Mouse (Mus musculus) cerebellum, postnatal 14 days (tissue): ENCODE measurements at regions not wholly inside any gene's neighbourhood (a gene's known extent, or its start where the extent isn't known, plus 50 kb on each side); places are given as distances from the start of the nearest gene placed in this dataset.

Experiments
- DNase-seq, 2 experiments: peaks; one replicate each; pipeline ENCODE4 v3.0.0; 2021; ENCODE audit warnings: mixed read lengths in 2 of 2

GRCm38 (mm10) chr8:31314692-31315358, 2113.7 kb upstream of the 5930422O12Rik start:
- no peak for DNase-seq

GRCm38 (mm10) chr8:31315359-31315705, 2113.2 kb upstream of the 5930422O12Rik start:
- peak; percentile 27 to 35 for DNase-seq

- no peak for DNase-seq
Observed at GRCm38 (mm10) chr8:31333545-31334297, 2094.8 kb upstream of the 5930422O12Rik start.

GRCm38 (mm10) chr8:31348504-31348903, 2080.0 kb upstream of the 5930422O12Rik start:
- no peak for DNase-seq

DNA sequence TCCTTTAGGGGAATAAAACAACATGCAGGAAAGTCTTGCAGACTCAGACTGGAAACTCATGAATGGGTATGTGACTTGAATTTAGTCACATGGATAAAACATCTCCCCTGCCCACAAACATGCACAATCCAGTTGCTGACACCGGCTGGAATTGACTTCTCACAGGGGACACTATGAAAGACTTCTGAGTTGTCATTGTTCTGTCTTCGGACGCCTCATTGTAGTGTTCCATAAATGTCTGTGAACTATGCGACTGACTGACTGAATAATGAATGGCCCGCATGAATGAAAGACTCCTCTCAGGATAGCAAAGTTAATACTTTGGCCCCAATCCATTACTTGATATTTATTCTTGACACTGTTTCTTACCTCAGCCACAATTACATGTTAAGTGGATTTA, 2058.9 kb upstream of the 5930422O12Rik start:
- DNase-seq = no peak

DNA sequence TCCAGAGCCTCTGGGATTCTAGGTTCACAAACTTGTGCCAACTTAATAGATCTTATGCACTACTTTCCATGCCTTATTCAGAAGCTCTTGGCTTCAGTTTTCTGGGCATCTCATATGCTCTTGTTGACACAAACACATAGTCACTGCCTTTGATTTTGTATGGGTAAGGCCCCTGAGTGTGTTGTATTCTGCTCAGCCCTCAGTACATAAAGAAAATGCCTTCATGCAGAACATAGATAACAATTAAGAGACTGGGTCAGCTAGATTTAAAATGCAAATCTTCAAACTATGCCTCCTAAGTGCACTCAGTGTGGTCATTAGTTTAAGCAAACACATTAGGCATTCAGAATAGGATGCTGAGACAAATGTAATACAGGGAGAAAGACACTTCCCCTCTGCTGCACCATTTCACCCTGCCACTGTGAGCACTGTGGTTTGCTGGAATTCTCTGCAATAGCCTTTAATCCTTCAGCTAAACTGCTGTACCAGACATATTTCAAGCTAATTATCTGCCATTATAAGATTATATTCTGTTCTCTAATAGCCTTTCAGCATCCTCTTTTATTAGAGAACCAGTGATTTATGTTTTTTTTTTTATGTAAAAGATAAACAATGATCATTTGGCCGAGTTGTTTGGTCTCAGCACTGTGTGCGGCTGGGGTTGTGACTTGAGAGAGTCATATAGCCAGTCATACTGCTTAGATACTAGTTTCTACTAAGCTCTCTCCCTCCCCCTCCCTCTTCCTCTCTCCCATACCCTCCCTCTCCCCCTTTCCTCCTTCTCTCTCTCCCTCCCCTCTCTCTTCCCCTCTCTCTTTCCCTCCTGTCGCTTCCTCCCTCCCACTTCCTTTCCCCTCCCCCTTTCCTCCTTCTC, 2058.1 kb upstream of the 5930422O12Rik start:
- no peak for DNase-seq

DNA sequence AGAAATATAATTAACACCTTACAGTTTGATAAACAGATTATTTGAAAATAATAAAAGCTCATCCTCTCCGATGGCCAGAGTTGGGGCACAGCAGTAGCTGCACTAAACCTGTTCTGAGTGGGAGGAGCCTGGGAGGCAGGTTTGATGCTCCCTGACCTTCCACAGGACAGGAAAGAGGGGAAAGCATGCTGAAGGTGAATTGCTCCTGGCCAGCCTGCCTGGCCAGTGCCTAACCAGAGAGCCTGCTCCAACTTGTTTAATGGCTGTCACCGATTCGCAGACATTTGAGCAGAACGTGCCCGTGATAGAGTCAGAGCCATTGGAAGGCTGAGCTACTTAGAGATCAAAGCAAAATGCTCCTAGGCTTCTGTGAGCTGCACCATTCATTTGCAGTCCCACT, 2056.9 kb upstream of the 5930422O12Rik start:
- DNase-seq = no peak

DNA sequence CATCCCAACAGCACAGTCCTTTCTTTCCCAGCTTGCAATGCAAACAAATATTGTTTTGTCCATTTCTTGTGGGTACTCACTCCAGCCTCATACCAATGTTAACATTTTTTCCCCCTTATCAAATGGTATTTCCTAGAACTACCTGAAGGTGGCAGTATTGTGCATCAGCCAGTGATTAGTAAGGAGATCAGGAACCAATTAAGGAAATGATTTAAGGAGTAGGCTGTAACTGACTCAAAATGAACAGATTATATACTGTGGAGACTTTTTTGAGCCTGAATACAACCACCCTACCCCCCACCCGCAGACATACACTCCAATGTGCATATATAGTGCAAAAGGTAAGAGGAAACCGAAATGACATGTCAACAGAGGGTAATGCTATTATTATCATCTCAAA, 2056.1 kb upstream of the 5930422O12Rik start:
- peak; percentile 10 to 32 for DNase-seq

GRCm38 (mm10) chr8:31373140-31373787, 2055.2 kb upstream of the 5930422O12Rik start:
- DNase-seq = no peak

GRCm38 (mm10) chr8:31377698-31378334, 2050.7 kb upstream of the 5930422O12Rik start:
- no peak for DNase-seq

DNA sequence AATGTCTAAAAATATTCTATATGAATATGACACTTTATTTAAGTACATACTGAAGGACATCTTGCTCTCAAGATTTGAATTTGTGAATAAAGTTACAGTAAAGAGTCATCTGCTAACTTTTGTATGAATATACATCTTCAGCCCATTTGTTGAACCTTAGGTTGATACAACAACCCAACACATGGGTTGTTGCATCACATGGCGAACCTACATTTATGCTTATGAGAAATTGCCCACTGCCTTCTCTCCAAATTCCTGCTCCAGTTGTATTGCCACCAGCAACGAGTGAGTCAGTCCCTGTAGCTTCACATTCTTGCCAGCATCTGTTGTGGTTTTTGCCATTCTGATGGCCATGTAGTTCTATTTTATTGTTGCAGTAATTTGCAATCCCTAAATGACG, 2023.7 kb upstream of the 5930422O12Rik start:
- DNase-seq = no peak

- DNase-seq = no peak
Observed at GRCm38 (mm10) chr8:31422241-31422640, 2006.3 kb upstream of the 5930422O12Rik start.

GRCm38 (mm10) chr8:31427706-31428105, 2000.8 kb upstream of the 5930422O12Rik start:
- DNase-seq = no peak

- peak in 1 of 2 experiments; percentile 7 for DNase-seq
Observed at GRCm38 (mm10) chr8:31436445-31437191, 1991.9 kb upstream of the 5930422O12Rik start.

DNA sequence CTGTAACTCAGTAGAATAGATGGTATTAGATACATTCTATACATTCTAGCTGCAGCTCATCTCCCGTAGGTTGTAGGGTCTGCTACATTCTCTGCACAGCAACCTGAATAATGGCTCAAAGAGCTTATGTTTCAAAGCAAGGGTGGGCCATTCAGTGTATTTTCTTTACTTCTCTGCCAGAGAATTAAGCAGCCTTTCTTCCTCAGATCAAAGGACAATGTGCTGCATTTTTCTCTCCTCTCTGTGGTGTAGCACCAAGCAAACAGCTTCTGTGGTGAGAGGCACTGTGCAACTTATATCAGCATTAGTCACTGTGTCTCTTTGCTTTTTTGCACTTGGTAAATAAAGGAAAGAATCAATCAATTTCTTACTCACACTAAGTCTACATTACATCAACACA, 1983.7 kb upstream of the 5930422O12Rik start:
- no peak for DNase-seq

- DNase-seq = no peak
Observed at GRCm38 (mm10) chr8:31447984-31448383, 1980.5 kb upstream of the 5930422O12Rik start.

GRCm38 (mm10) chr8:31454736-31455391, 1973.6 kb upstream of the 5930422O12Rik start:
- DNase-seq = peak; percentile 5 to 20

DNA sequence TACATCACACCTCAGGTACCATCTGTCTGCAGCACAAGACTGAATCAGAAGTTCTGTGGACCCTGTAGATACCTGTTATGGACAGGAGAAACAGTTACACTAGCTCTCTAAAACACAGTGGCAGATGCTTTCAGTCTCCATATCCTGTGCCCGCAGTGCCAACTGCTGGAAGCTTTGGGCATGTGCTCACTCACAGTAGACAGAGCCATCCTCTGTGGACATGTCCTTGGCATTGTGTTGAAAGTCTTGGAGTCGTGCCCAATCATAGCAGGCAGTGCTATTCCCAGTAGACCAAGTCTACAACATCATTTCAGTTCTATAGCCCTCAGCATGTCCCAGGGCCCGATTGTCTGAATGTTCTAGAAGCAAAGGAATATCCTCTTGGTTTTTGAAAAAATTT, 1968.2 kb upstream of the 5930422O12Rik start:
- DNase-seq = peak; percentile 86 to 91
